ENCODE assay signal across 8 mouse cellular contexts in the genomic region with DNA sequence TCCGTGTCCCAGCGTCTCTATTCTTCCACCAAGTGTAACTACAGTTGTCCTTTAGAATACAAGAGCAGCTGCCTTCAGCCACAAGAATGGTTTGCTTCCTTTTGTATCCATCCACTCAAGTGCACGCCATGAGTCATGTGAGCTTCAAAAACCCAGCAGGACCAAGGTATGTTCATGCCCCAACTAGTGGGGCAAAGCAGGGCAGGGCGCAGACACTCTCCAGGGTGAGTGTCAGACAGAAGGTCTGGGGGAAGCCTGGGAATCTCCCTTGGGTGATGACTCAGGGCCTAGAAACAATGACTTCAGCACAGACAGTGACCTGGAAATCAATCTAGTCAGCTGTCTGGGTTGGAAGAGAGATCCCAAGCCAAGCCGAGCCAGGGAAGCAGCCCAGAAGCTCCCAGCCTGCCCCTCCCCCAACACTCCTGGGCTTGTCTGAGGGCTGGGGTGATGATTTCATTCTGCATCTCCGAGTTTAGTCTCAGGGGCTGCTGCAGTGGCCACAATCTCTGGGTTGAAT. TPM values are rescaled to one million over a fixed set of nuclear protein-coding genes. Genes with fewer than 3 reads are reported as not detected.
DNase-seq lines count a peak whose midpoint lies in the region; ATAC-seq lines count a peak whose summit lies in the region.

No protein-coding gene starts in this region.

- peaks cover 17% of the 10 kb centered on the region for H3K4me1 ChIP-seq in embryonic facial prominence, embryonic 14.5 days (ENCODE audit: control insufficient read depth, insufficient read depth, low read length)
- H3K4me1 ChIP-seq in heart, embryonic 13.5 days: peaks cover 46% of the 10 kb centered on the region
- peaks cover 29% of the 10 kb centered on the region for H3K4me1 ChIP-seq in limb, embryonic 13.5 days
- H3K4me1 ChIP-seq in stomach, embryonic 16.5 days (ENCODE audit: control insufficient read depth, insufficient read depth, low read length): peaks cover 16% of the 10 kb centered on the region

- WGBS in embryonic facial prominence, embryonic 14.5 days: 34% methylated on average over 6 of the region's 6 CpGs
- 39% methylated on average over 6 of the region's 6 CpGs for WGBS in heart, embryonic 13.5 days
- WGBS in limb, embryonic 13.5 days: 48% methylated on average over 6 of the region's 6 CpGs
- WGBS in stomach, embryonic 16.5 days: 45% methylated on average over 6 of the region's 6 CpGs

- H3K27ac ChIP-seq in embryonic facial prominence, embryonic 14.5 days (replicated peaks; ENCODE audit: low read depth, low read length): peak overlapping the region; percentile 46; the same call in 1 of the 2 replicates
- H3K27ac ChIP-seq in heart, embryonic 13.5 days (replicated peaks): no peak overlapping the region; the same call in none of the 2 replicates
- H3K27ac ChIP-seq in limb, embryonic 13.5 days: peak overlapping the region; percentile 10; the same call in 1 of the 2 replicates
- H3K27ac ChIP-seq in stomach, embryonic 16.5 days (ENCODE audit: low read length): peak overlapping the region; percentile 28; the same call in 1 of the 2 replicates

- no peaks in the 10 kb centered on the region for H3K36me3 ChIP-seq in embryonic facial prominence, embryonic 14.5 days (ENCODE audit: control insufficient read depth, insufficient read depth, low read length)
- H3K36me3 ChIP-seq in heart, embryonic 13.5 days: no peaks in the 10 kb centered on the region
- H3K36me3 ChIP-seq in limb, embryonic 13.5 days: no peaks in the 10 kb centered on the region
- H3K36me3 ChIP-seq in stomach, embryonic 16.5 days (ENCODE audit: control insufficient read depth, insufficient read depth, low read length): no peaks in the 10 kb centered on the region

- H3K27me3 ChIP-seq in embryonic facial prominence, embryonic 14.5 days (replicated peaks; ENCODE audit: control insufficient read depth, insufficient read depth, low read length): no peaks in the 10 kb centered on the region
- H3K27me3 ChIP-seq in heart, embryonic 13.5 days (replicated peaks): no peaks in the 10 kb centered on the region; the same call in 1 of the 2 replicates
- H3K27me3 ChIP-seq in limb, embryonic 13.5 days: 0 out of 2 replicates have a peak, but pooled peaks cover 5% of the 10 kb centered on the region
- no peaks in the 10 kb centered on the region for H3K27me3 ChIP-seq in stomach, embryonic 16.5 days (ENCODE audit: control insufficient read depth, insufficient read depth, low read length)

- no peak overlapping the region for H3K9ac ChIP-seq in embryonic facial prominence, embryonic 14.5 days (ENCODE audit: low read depth, low read length)
- peak overlapping the region; percentile 24 for H3K9ac ChIP-seq in heart, embryonic 13.5 days
- no peak overlapping the region; the same call in 1 of the 2 replicates for H3K9ac ChIP-seq in limb, embryonic 13.5 days
- H3K9ac ChIP-seq in stomach, embryonic 16.5 days (ENCODE audit: low read length): no peak overlapping the region

- ATAC-seq in embryonic facial prominence, embryonic 14.5 days (ENCODE audit: low read depth): peak; percentile 68
- 0 out of 2 replicates have a peak, but pooled peaks have one; percentile 14 for ATAC-seq in heart, embryonic 13.5 days (ENCODE audit: extremely low read depth, insufficient number of reproducible peaks, low FRiP score, low TSS enrichment)
- no peak for ATAC-seq in limb, embryonic 13.5 days (ENCODE audit: low FRiP score, low read depth)
- peak; percentile 58; the same call in 1 of the 2 replicates for ATAC-seq in stomach, embryonic 16.5 days (ENCODE audit: insufficient read depth, low FRiP score)

- H3K4me3 ChIP-seq in embryonic facial prominence, embryonic 14.5 days (ENCODE audit: low read depth, low read length): no peak overlapping the region
- 0 out of 2 replicates have a peak overlapping the region, but pooled peaks have one; percentile 40 for H3K4me3 ChIP-seq in heart, embryonic 13.5 days
- H3K4me3 ChIP-seq in limb, embryonic 13.5 days: no peak overlapping the region
- H3K4me3 ChIP-seq in stomach, embryonic 16.5 days (replicated peaks; ENCODE audit: low read length): no peak overlapping the region

- peak overlapping the region; percentile 49 for H3K4me2 ChIP-seq in embryonic facial prominence, embryonic 14.5 days (ENCODE audit: low read depth, low read length)
- peak overlapping the region; percentile 70 for H3K4me2 ChIP-seq in heart, embryonic 13.5 days
- peak overlapping the region; percentile 64; the same call in 1 of the 2 replicates for H3K4me2 ChIP-seq in limb, embryonic 13.5 days (replicated peaks)
- H3K4me2 ChIP-seq in stomach, embryonic 16.5 days (ENCODE audit: low read depth, low read length): no peak overlapping the region

- peak; percentile 24 to 26 for DNase-seq in layer of hippocampus, postnatal 14 days (ENCODE audit: low spot score in 2 of 2)
- DNase-seq in layer of hippocampus, adult 9-10 months (ENCODE audit: low spot score): no peak
- peak; percentile 88 for DNase-seq in adrenal gland, adult 2 months
- DNase-seq in embryonic facial prominence, embryonic 14.5 days (ENCODE audit: low spot score): peak; percentile 80
- DNase-seq in left cerebral cortex, adult 8-10 months (ENCODE audit: low spot score in 2 of 2): no peak

- H3K9me3 ChIP-seq in embryonic facial prominence, embryonic 14.5 days (ENCODE audit: control insufficient read depth, low read length): no peaks in the 10 kb centered on the region
- H3K9me3 ChIP-seq in heart, embryonic 13.5 days: no peaks in the 10 kb centered on the region
- no peaks in the 10 kb centered on the region for H3K9me3 ChIP-seq in limb, embryonic 13.5 days
- H3K9me3 ChIP-seq in stomach, embryonic 16.5 days (replicated peaks; ENCODE audit: control insufficient read depth, low read length): no peaks in the 10 kb centered on the region

RNA-seq across cellular contexts. Expression of gene Itpkb, which starts 17.4 kb away (rescaled TPM):
- 10 to 100 TPM; 18.4 to 22.3 TPM for total RNA-seq in layer of hippocampus, postnatal 14 days (2021)
- 10 to 100 TPM; 45.6 to 76.4 TPM for total RNA-seq in adrenal gland, adult 2 months (2021)
- 22.6 and 25.3 TPM in 2 replicates for polyA plus RNA-seq in adrenal gland, adult 2 months (2012; rRNA removed)
- polyA plus RNA-seq in embryonic facial prominence, embryonic 14.5 days (2014; fragmentation: Nextera tagmentation; extraction: Ambion mirVana): 7.4 and 7.6 TPM in 2 replicates
- 5.0 and 5.1 TPM in 2 replicates for polyA plus RNA-seq in heart, embryonic 13.5 days (2015; fragmentation: Nextera tagmentation; extraction: Ambion mirVana)
- 9.5 and 10.1 TPM in 2 replicates for polyA plus RNA-seq in limb, embryonic 13.5 days (2015; fragmentation: Nextera tagmentation; extraction: Ambion mirVana)
- polyA plus RNA-seq in stomach, embryonic 16.5 days (2015; fragmentation: Nextera tagmentation; extraction: Ambion mirVana): 6.0 and 7.2 TPM in 2 replicates
- 10 to 100 TPM; 19.7 to 26.2 (median 21.4) TPM for total RNA-seq in left cerebral cortex, adult 8-10 months (2022)

RNA-seq across cellular contexts. Expression of gene Psen2, which starts 49.6 kb away (rescaled TPM):
- 10 to 100 TPM; 21.7 to 25.0 TPM for total RNA-seq in layer of hippocampus, postnatal 14 days (2021)
- 10 to 100 TPM; 32.4 to 33.5 TPM for total RNA-seq in adrenal gland, adult 2 months (2021)
- polyA plus RNA-seq in adrenal gland, adult 2 months (2012; rRNA removed): 60.5 and 75.3 TPM in 2 replicates
- 18.8 and 19.6 TPM in 2 replicates for polyA plus RNA-seq in embryonic facial prominence, embryonic 14.5 days (2014; fragmentation: Nextera tagmentation; extraction: Ambion mirVana)
- polyA plus RNA-seq in heart, embryonic 13.5 days (2015; fragmentation: Nextera tagmentation; extraction: Ambion mirVana): 15.8 and 17.3 TPM in 2 replicates
- 14.5 and 14.9 TPM in 2 replicates for polyA plus RNA-seq in limb, embryonic 13.5 days (2015; fragmentation: Nextera tagmentation; extraction: Ambion mirVana)
- polyA plus RNA-seq in stomach, embryonic 16.5 days (2015; fragmentation: Nextera tagmentation; extraction: Ambion mirVana): 17.4 and 20.7 TPM in 2 replicates
- 10 to 100 TPM; 19.5 to 21.7 (median 20.9) TPM for total RNA-seq in left cerebral cortex, adult 8-10 months (2022)

Comparison
In these comparisons a context has a peak if more than half of its experiments do, and no peak if none do; other contexts are left out.
1. DNase-seq: peak in layer of hippocampus, postnatal 14 days (2 of 2), adrenal gland, adult 2 months (single experiment) and embryonic facial prominence, embryonic 14.5 days (single experiment); none in layer of hippocampus, adult 9-10 months (single experiment) and left cerebral cortex, adult 8-10 months (0 of 2).